Mouse (Mus musculus) MEL (cell line): ENCODE results near the gene Pip5k1c. TPM values are rescaled to one million over a fixed set of nuclear protein-coding genes. Genes with fewer than 3 reads are reported as not detected.

ENCODE experiments used
- DNase-seq: peaks from one replicate; pipeline ENCODE4 v3.0.0; 2011; ENCODE audit warnings: low read depth, low spot score
- H3K27ac ChIP-seq: 2 replicates; pipeline ENCODE4 v1.5.1; 2012; ENCODE audit warnings: low read depth, mild to moderate bottlenecking, control low read depth, low read length, moderate library complexity; ENCODE audit not compliant: control insufficient read depth
- H3K27me3 ChIP-seq, 2 experiments: fragments of 150-350 bp in 1 of 2; sonication (generic) in 1 of 2; 2 replicates each; pipeline ENCODE4 v1.6.1; 2012; ENCODE audit warnings: low read length in 2 of 2, mild to moderate bottlenecking in 2 of 2, improper control_type of control experiment in 1 of 2, moderate library complexity in 1 of 2; ENCODE audit not compliant: insufficient read depth in 2 of 2, control insufficient read depth in 1 of 2
- H3K36me3 ChIP-seq, 2 experiments: 2 replicates each; pipeline ENCODE4 v1.6.1; 2012 to 2014; ENCODE audit warnings: low read length in 2 of 2, improper control_type of control experiment in 1 of 2, inconsistent platforms in 1 of 2, mild to moderate bottlenecking in 1 of 2; ENCODE audit not compliant: insufficient read depth in 2 of 2, control insufficient read depth in 1 of 2
- H3K4me1 ChIP-seq, 2 experiments: fragments of 150-350 bp in 1 of 2; sonication (generic) in 1 of 2; 2 replicates each; pipeline ENCODE4 v1.6.1; 2012; ENCODE audit warnings: low read length in 2 of 2, improper control_type of control experiment in 1 of 2, mild to moderate bottlenecking in 1 of 2; ENCODE audit not compliant: insufficient read depth in 2 of 2, control insufficient read depth in 1 of 2
- H3K4me3 ChIP-seq, 2 experiments: fragments of 150-350 bp in 1 of 2; sonication (generic) in 1 of 2; 2 replicates each; pipeline ENCODE4 v1.5.1; 2012; ENCODE audit warnings: low read depth in 2 of 2, low read length in 2 of 2, mild to moderate bottlenecking in 2 of 2, moderate library complexity in 2 of 2, control low read depth in 1 of 2, improper control_type of control experiment in 1 of 2; ENCODE audit not compliant: control insufficient read depth in 1 of 2, insufficient read depth in 1 of 2
- H3K79me2 ChIP-seq: 2 replicates; pipeline ENCODE4 v1.6.1; 2012; ENCODE audit warnings: mild to moderate bottlenecking, low read length, moderate library complexity; ENCODE audit not compliant: control insufficient read depth, poor library complexity, insufficient read depth
- H3K9ac ChIP-seq: 2 replicates; pipeline ENCODE4 v1.6.1; 2012; ENCODE audit warnings: low read depth, mild to moderate bottlenecking, control low read depth, low read length, moderate library complexity; ENCODE audit not compliant: control insufficient read depth, poor library complexity, severe bottlenecking
- H3K9me3 ChIP-seq: fragments of 150-350 bp; sonication (generic); replicated peaks from 2 replicates; pipeline ENCODE4 v1.6.1; 2012; ENCODE audit warnings: mild to moderate bottlenecking, low read length, improper control_type of control experiment, moderate library complexity; ENCODE audit not compliant: insufficient read depth
- CHD2 ChIP-seq: IDR thresholded peaks from 2 replicates; pipeline ENCODE4 v1.6.1; 2011; ENCODE audit warnings: low read length, improper control_type of control experiment
- CTCF ChIP-seq, 3 experiments: IDR thresholded peaks in 2 of 3; conservative IDR thresholded peaks in 1 of 3; 2 replicates each; pipeline ENCODE4 v1.5.1; 2011 to 2012; ENCODE audit warnings: low read length in 3 of 3, low read depth in 2 of 3, mild to moderate bottlenecking in 2 of 3, improper control_type of control experiment in 1 of 3, inconsistent platforms in 1 of 3, mixed read lengths in 1 of 3, moderate library complexity in 1 of 3; ENCODE audit not compliant: control insufficient read depth in 1 of 3, insufficient read depth in 1 of 3, poor library complexity in 1 of 3, severe bottlenecking in 1 of 3
- ELF1 ChIP-seq: IDR thresholded peaks from 2 replicates; pipeline ENCODE4 v1.6.1; 2014; ENCODE audit warnings: low read depth, mild to moderate bottlenecking, inconsistent platforms, low read length, improper control_type of control experiment, moderate library complexity
- GATA1 ChIP-seq: IDR thresholded peaks from 2 replicates; pipeline ENCODE4 v1.6.1; 2011; ENCODE audit warnings: low read depth, low read length, improper control_type of control experiment
- MAFK ChIP-seq: IDR thresholded peaks from 2 replicates; pipeline ENCODE4 v1.6.1; 2011; ENCODE audit warnings: low read depth, mild to moderate bottlenecking, low read length, improper control_type of control experiment, borderline replicate concordance
- MAX ChIP-seq: IDR thresholded peaks from 2 replicates; pipeline ENCODE4 v1.6.1; 2011; ENCODE audit warnings: low read length, improper control_type of control experiment
- MXI1 ChIP-seq: IDR thresholded peaks from 2 replicates; pipeline ENCODE4 v1.6.1; 2011; ENCODE audit warnings: mild to moderate bottlenecking, low read depth, low read length, improper control_type of control experiment
- MYB ChIP-seq: IDR thresholded peaks from 2 replicates; pipeline ENCODE4 v1.6.1; 2011; ENCODE audit warnings: mild to moderate bottlenecking, low read depth, low read length, improper control_type of control experiment
- MYC ChIP-seq: IDR thresholded peaks from 2 replicates; pipeline ENCODE4 v1.6.1; 2011; ENCODE audit warnings: low read depth, mild to moderate bottlenecking, low read length, improper control_type of control experiment, moderate library complexity
- NRF1 ChIP-seq: IDR thresholded peaks from 2 replicates; pipeline ENCODE4 v1.6.1; 2014; ENCODE audit warnings: low read depth, mild to moderate bottlenecking, inconsistent platforms, low read length, improper control_type of control experiment, moderate library complexity; ENCODE audit not compliant: poor library complexity, insufficient read depth, severe bottlenecking
- POLR2A ChIP-seq, 2 experiments: IDR thresholded peaks; 2 replicates each; pipeline ENCODE4 v1.6.1; 2011 to 2012; ENCODE audit warnings: low read length in 2 of 2, mild to moderate bottlenecking in 2 of 2, control low read depth in 1 of 2, improper control_type of control experiment in 1 of 2, low read depth in 1 of 2, moderate library complexity in 1 of 2; ENCODE audit not compliant: control insufficient read depth in 1 of 2, insufficient read depth in 1 of 2, poor library complexity in 1 of 2
- POLR2AphosphoS2 ChIP-seq: IDR thresholded peaks from 2 replicates; pipeline ENCODE4 v1.6.1; 2011; ENCODE audit warnings: low read length, improper control_type of control experiment
- RAD21 ChIP-seq: IDR thresholded peaks from 2 replicates; pipeline ENCODE4 v1.6.1; 2011; ENCODE audit warnings: mild to moderate bottlenecking, low read depth, low read length, improper control_type of control experiment
- RCOR1 ChIP-seq: IDR thresholded peaks from 2 replicates; pipeline ENCODE4 v1.6.1; 2012; ENCODE audit warnings: low read depth, mild to moderate bottlenecking, inconsistent platforms, low read length, improper control_type of control experiment
- SMC3 ChIP-seq: IDR thresholded peaks from 2 replicates; pipeline ENCODE4 v1.6.1; 2011; ENCODE audit warnings: low read depth, low read length, improper control_type of control experiment
- TCF12 ChIP-seq: IDR thresholded peaks from 2 replicates; pipeline ENCODE4 v1.6.1; 2014; ENCODE audit warnings: low read depth, mild to moderate bottlenecking, inconsistent platforms, low read length, improper control_type of control experiment, moderate library complexity
- UBTF ChIP-seq: IDR thresholded peaks from 2 replicates; pipeline ENCODE4 v1.6.1; 2012; ENCODE audit warnings: low read depth, mild to moderate bottlenecking, inconsistent platforms, low read length, improper control_type of control experiment, moderate library complexity, borderline replicate concordance; ENCODE audit not compliant: insufficient read depth
- USF1 ChIP-seq: IDR thresholded peaks from 2 replicates; pipeline ENCODE4 v1.6.1; 2014; ENCODE audit warnings: low read depth, mild to moderate bottlenecking, inconsistent platforms, low read length, improper control_type of control experiment, moderate library complexity
- ZMIZ1 ChIP-seq: IDR thresholded peaks from 2 replicates; pipeline ENCODE4 v1.6.1; 2012; ENCODE audit warnings: low read depth, mild to moderate bottlenecking, inconsistent platforms, low read length, improper control_type of control experiment, moderate library complexity
- ZNF384 ChIP-seq: IDR thresholded peaks from 2 replicates; pipeline ENCODE4 v1.6.1; 2012; ENCODE audit warnings: low read depth, mild to moderate bottlenecking, inconsistent platforms, low read length, improper control_type of control experiment
- polyA plus RNA-seq, 2 experiments: library from polyadenylated mRNA; stranded (reverse) in 1 of 2; unstranded in 1 of 2; fragments of >175 nt in 1 of 2; fragments of >200 nt in 1 of 2; gene quantifications; 2 replicates each; pipeline versions ENCODE4 v1.2.1 to v1.2.4; 2012; ENCODE audit warnings: low replicate concordance in 2 of 2, low read depth in 1 of 2; ENCODE audit not compliant: insufficient read length in 2 of 2, insufficient read depth in 1 of 2, missing spikeins in 1 of 2
- total RNA-seq: library from RNA; depleted of rRNA; stranded (reverse); fragments of 300-350 nt; gene quantifications from 2 replicates; pipeline ENCODE4 v1.2.3, GENCODE M21; 2012

Gene Pip5k1c
- total and polyA plus RNA-seq, 3 experiments: 14.4 to 40.5 TPM; not detected in 1

GRCm38 (mm10) chr10:81316338-81317060, 23.7 kb downstream of the Pip5k1c start:
- Histone ChIP-seq H3K27ac (no peak overlapping the region), H3K4me1 (peaks cover 0 to 9% of the 10 kb centered on the region in 2 experiments; a peak in 1 of 4 replicates)
- TF ChIP-seq CTCF (IDR thresholded peaks at IDR 0.05 in 2 of 3, conservative IDR thresholded peaks at IDR 0.05 in 1 of 3; ENCODE audit: control insufficient read depth in 1 of 3, insufficient read depth in 1 of 3, low read depth in 2 of 3, low read length in 3 of 3, poor library complexity in 1 of 3, severe bottlenecking in 1 of 3) (peak in 2 of 3 experiments; percentile 48 to 59; a peak in 4 of 6 replicates), POLR2A (IDR thresholded peaks at IDR 0.05; ENCODE audit: control insufficient read depth in 1 of 2, insufficient read depth in 1 of 2, low read depth in 1 of 2, low read length in 2 of 2, poor library complexity in 1 of 2) (no peak), NRF1 (no peak), ZNF384 (no peak), RAD21 (peak; percentile 18), ZMIZ1 (no peak), GATA1 (no peak), TCF12 (no peak), SMC3 (peak; percentile 34; the same call in 1 of the 2 replicates), MAX (no peak), MYC (no peak), UBTF (no peak), MXI1 (no peak)
- TF ChIP-seq, all 39 proteins: peak for 3
- no peak overlapping the region for H3K9ac ChIP-seq
- H3K4me3 ChIP-seq: no peak overlapping the region
- peaks cover 0 to 2% of the 10 kb centered on the region in 2 experiments; a peak in 1 of 4 replicates for H3K36me3 ChIP-seq
- no peaks in the 10 kb centered on the region for H3K9me3 ChIP-seq
- peak; percentile 34 for DNase-seq
- no peaks in the 10 kb centered on the region for H3K27me3 ChIP-seq
- peaks cover 6% of the 10 kb centered on the region for H3K79me2 ChIP-seq

- H3K9ac ChIP-seq: no peak overlapping the region
- peaks cover 0 to 12% of the 10 kb centered on the region in 2 experiments; a peak in 3 of 4 replicates for H3K4me1 ChIP-seq
- TF ChIP-seq MAFK (no peak), POLR2AphosphoS2 (no peak), RCOR1 (no peak), POLR2A (IDR thresholded peaks at IDR 0.05; ENCODE audit: control insufficient read depth in 1 of 2, insufficient read depth in 1 of 2, low read depth in 1 of 2, low read length in 2 of 2, poor library complexity in 1 of 2) (no peak), ZMIZ1 (no peak), MYB (no peak), CHD2 (no peak), CTCF (IDR thresholded peaks at IDR 0.05 in 2 of 3, conservative IDR thresholded peaks at IDR 0.05 in 1 of 3; ENCODE audit: control insufficient read depth in 1 of 3, insufficient read depth in 1 of 3, low read depth in 2 of 3, low read length in 3 of 3, poor library complexity in 1 of 3, severe bottlenecking in 1 of 3) (no peak), USF1 (no peak), ELF1 (no peak), SMC3 (no peak)
- DNase-seq: no peak
- H3K36me3 ChIP-seq: peaks cover 0 to 6% of the 10 kb centered on the region in 2 experiments; a peak in 3 of 4 replicates
- H3K27me3 ChIP-seq: no peaks in the 10 kb centered on the region
- H3K27ac ChIP-seq: no peak overlapping the region
- peaks cover 13% of the 10 kb centered on the region for H3K79me2 ChIP-seq
- no peak overlapping the region for H3K4me3 ChIP-seq
- no peaks in the 10 kb centered on the region for H3K9me3 ChIP-seq
These were observed 24.5 kb downstream of the Pip5k1c start for GRCm38 (mm10) chr10:81317273-81317672.
